19 mouse cellular contexts compared by ENCODE assay signal in genomic region chr6:72374206-72374605, GRCm38 (mm10). TPM values are rescaled to one million over a fixed set of nuclear protein-coding genes. Genes with fewer than 3 reads are reported as not detected.
DNase-seq lines count a peak whose midpoint lies in the region; ATAC-seq and TF ChIP-seq lines count a peak whose summit lies in the region.
"Had no signal": no experiment of that assay in that cellular context is flagged by ENCODE, and none has a peak within 500 bp of the region (broad histone marks: within the 10 kb centered on the region; RNA-seq: fewer than 3 reads in every experiment).

No protein-coding gene starts in this region.

- WGBS in heart, embryonic 11.5 days (ENCODE audit: insufficient replicate concordance) = 44% methylated on average over 7 of the region's 7 CpGs
- WGBS in liver, embryonic 11.5 days = 59% methylated on average over 7 of the region's 7 CpGs
- WGBS in liver, embryonic 15.5 days (ENCODE audit: insufficient replicate concordance) = 43% methylated on average over 7 of the region's 7 CpGs

- no peak for TF ChIP-seq RAD21 in MEL (IDR thresholded peaks at IDR 0.05; ENCODE audit: low read depth, low read length)

- no peak for TF ChIP-seq POLR2A in MEL (IDR thresholded peaks at IDR 0.05; ENCODE audit: control insufficient read depth in 1 of 2, insufficient read depth in 1 of 2, low read depth in 1 of 2, low read length in 2 of 2, poor library complexity in 1 of 2)

- H3K27ac ChIP-seq in heart, embryonic 11.5 days (ENCODE audit: low read depth, low read length) = no peak overlapping the region
- H3K27ac ChIP-seq in liver, embryonic 11.5 days (ENCODE audit: low read depth, low read length) = peak overlapping the region; percentile 9; the same call in 1 of the 2 replicates
- H3K27ac ChIP-seq in MEL (ENCODE audit: control insufficient read depth, low read depth, low read length) = peak overlapping the region; percentile 76; the same call in 1 of the 2 replicates
- H3K27ac ChIP-seq in liver, embryonic 15.5 days (replicated peaks) = peak overlapping the region; percentile 10; the same call in 1 of the 2 replicates
- H3K27ac ChIP-seq: hindbrain, embryonic 12.5 days; kidney, postnatal 0 days; neural tube, embryonic 13.5 days had no signal

- peaks cover 20% of the 10 kb centered on the region for H3K4me1 ChIP-seq in heart, embryonic 11.5 days (ENCODE audit: control insufficient read depth, insufficient read depth, low read length)
- peaks cover 50% of the 10 kb centered on the region for H3K4me1 ChIP-seq in liver, embryonic 11.5 days (replicated peaks; ENCODE audit: control insufficient read depth, insufficient read depth, low read length)
- peaks cover 7 to 32% of the 10 kb centered on the region in 2 experiments for H3K4me1 ChIP-seq in MEL (ENCODE audit: control insufficient read depth in 1 of 2, insufficient read depth in 2 of 2, low read length in 2 of 2)
- peaks cover 93% of the 10 kb centered on the region for H3K4me1 ChIP-seq in liver, embryonic 15.5 days (replicated peaks)

- no peak for TF ChIP-seq EP300 in MEL (IDR thresholded peaks at IDR 0.05; ENCODE audit: low read depth in 1 of 2, low read length in 2 of 2)

- TF ChIP-seq CTCF in MEL (IDR thresholded peaks at IDR 0.05 in 2 of 3, conservative IDR thresholded peaks at IDR 0.05 in 1 of 3; ENCODE audit: control insufficient read depth in 1 of 3, insufficient read depth in 1 of 3, low read depth in 2 of 3, low read length in 3 of 3, poor library complexity in 1 of 3, severe bottlenecking in 1 of 3) = no peak

- H3K9ac ChIP-seq in heart, embryonic 11.5 days (ENCODE audit: low read depth, low read length) = no peak overlapping the region
- H3K9ac ChIP-seq in liver, embryonic 11.5 days (ENCODE audit: low read depth, low read length) = no peak overlapping the region
- H3K9ac ChIP-seq in MEL (ENCODE audit: control insufficient read depth, low read depth, low read length, poor library complexity, severe bottlenecking) = peak overlapping the region; percentile 1; the same call in 1 of the 2 replicates
- peak overlapping the region; percentile 28; the same call in 1 of the 2 replicates for H3K9ac ChIP-seq in liver, embryonic 15.5 days
- H3K9ac ChIP-seq: hindbrain, embryonic 12.5 days; neural tube, embryonic 13.5 days had no signal

- H3K4me2 ChIP-seq in heart, embryonic 11.5 days = 0 out of 2 replicates have a peak overlapping the region, but pooled peaks have one; percentile 4
- H3K4me2 ChIP-seq in liver, embryonic 11.5 days = peak overlapping the region; percentile 12
- H3K4me2 ChIP-seq in liver, embryonic 15.5 days = no peak overlapping the region
- H3K4me2 ChIP-seq: hindbrain, embryonic 12.5 days; midbrain, embryonic 11.5 days; neural tube, embryonic 13.5 days had no signal

- H3K4me3 ChIP-seq in heart, embryonic 11.5 days (ENCODE audit: low read depth, low read length) = no peak overlapping the region
- H3K4me3 ChIP-seq in liver, embryonic 11.5 days (ENCODE audit: low read depth, low read length) = no peak overlapping the region
- H3K4me3 ChIP-seq in MEL (ENCODE audit: control insufficient read depth in 1 of 2, insufficient read depth in 1 of 2, low read depth in 2 of 2, low read length in 2 of 2) = no peak overlapping the region
- no peak overlapping the region for H3K4me3 ChIP-seq in liver, embryonic 15.5 days (replicated peaks)
- H3K4me3 ChIP-seq: hindbrain, embryonic 12.5 days; neural tube, embryonic 13.5 days had no signal

- H3K9me3 ChIP-seq in heart, embryonic 11.5 days (replicated peaks; ENCODE audit: control insufficient read depth, low read length) = no peaks in the 10 kb centered on the region
- H3K9me3 ChIP-seq in liver, embryonic 11.5 days (ENCODE audit: control insufficient read depth, low read length) = no peaks in the 10 kb centered on the region
- H3K9me3 ChIP-seq in MEL (replicated peaks; ENCODE audit: insufficient read depth, low read length) = no peaks in the 10 kb centered on the region
- H3K9me3 ChIP-seq in liver, embryonic 15.5 days (replicated peaks) = no peaks in the 10 kb centered on the region
- H3K9me3 ChIP-seq: hindbrain, embryonic 12.5 days; neural tube, embryonic 13.5 days had no signal

- peaks cover 54% of the 10 kb centered on the region for H3K79me2 ChIP-seq in MEL (ENCODE audit: control insufficient read depth, insufficient read depth, low read length, poor library complexity)

- no peaks in the 10 kb centered on the region for H3K36me3 ChIP-seq in heart, embryonic 11.5 days (ENCODE audit: control insufficient read depth, insufficient read depth, low read length)
- peaks cover 5% of the 10 kb centered on the region; the same call in 1 of the 2 replicates for H3K36me3 ChIP-seq in liver, embryonic 11.5 days (ENCODE audit: control insufficient read depth, insufficient read depth, low read length)
- H3K36me3 ChIP-seq in MEL (ENCODE audit: control insufficient read depth in 1 of 2, insufficient read depth in 2 of 2, low read length in 2 of 2) = peaks cover 13 to 42% of the 10 kb centered on the region in 2 experiments
- H3K36me3 ChIP-seq in liver, embryonic 15.5 days (replicated peaks) = peaks cover 2% of the 10 kb centered on the region; the same call in 1 of the 2 replicates
- H3K36me3 ChIP-seq: hindbrain, embryonic 12.5 days; neural tube, embryonic 13.5 days had no signal

- no peak for DNase-seq in heart, adult 9 months (ENCODE audit: low spot score in 2 of 2)
- no peak for DNase-seq in liver, embryonic 11.5 days (ENCODE audit: low spot score)
- DNase-seq in liver (no peak), MEL (ENCODE audit: low read depth, low spot score) (peak; percentile 24)
- DNase-seq in kidney, adult 9 months = no peak
- no peak for DNase-seq in thymus, postnatal 4 days
- DNase-seq: adrenal gland, postnatal 10 days; cerebellum, adult 11 months; cerebellum, postnatal 25 days; gastrocnemius, postnatal 14 days; lung, adult 2 months; right cerebral cortex, postnatal 14 days had no signal

- no peak for ATAC-seq in heart, embryonic 11.5 days (replicated peaks; ENCODE audit: insufficient number of reproducible peaks, low FRiP score, low TSS enrichment)
- no peak for ATAC-seq in liver, embryonic 11.5 days (replicated peaks; ENCODE audit: low FRiP score)
- ATAC-seq in liver, embryonic 15.5 days (ENCODE audit: insufficient read depth) = no peak

- H3K27me3 ChIP-seq in heart, embryonic 11.5 days (ENCODE audit: control insufficient read depth, insufficient read depth, low read length) = no peaks in the 10 kb centered on the region
- no peaks in the 10 kb centered on the region for H3K27me3 ChIP-seq in liver, embryonic 11.5 days (replicated peaks; ENCODE audit: control insufficient read depth, insufficient read depth, low read length)
- H3K27me3 ChIP-seq in MEL (ENCODE audit: control insufficient read depth in 1 of 2, insufficient read depth in 2 of 2, low read length in 2 of 2) = no peaks in the 10 kb centered on the region
- H3K27me3 ChIP-seq in liver, embryonic 15.5 days = no peaks in the 10 kb centered on the region

TF ChIP-seq in MEL, 35 proteins besides CTCF, POLR2A, EP300 and RAD21 (continues in another document):
- TF ChIP-seq MAZ (IDR thresholded peaks at IDR 0.05; ENCODE audit: low read depth, low read length) (no peak), SMC3 (IDR thresholded peaks at IDR 0.05; ENCODE audit: low read depth, low read length) (no peak), UBTF (IDR thresholded peaks at IDR 0.05; ENCODE audit: borderline replicate concordance, insufficient read depth, low read depth, low read length) (no peak), JUND (IDR thresholded peaks at IDR 0.05; ENCODE audit: low read depth, low read length) (no peak)

RNA-seq across cellular contexts. Expression of gene Vamp5, which starts 6.1 kb away (rescaled TPM):
- 55.3 and 59.2 TPM in 2 replicates for polyA plus RNA-seq in heart, embryonic 11.5 days (2014; fragmentation: Nextera tagmentation; extraction: Ambion mirVana)
- polyA plus RNA-seq in liver, embryonic 11.5 days (2014; fragmentation: Nextera tagmentation; extraction: Ambion mirVana) = 164 and 181 TPM in 2 replicates
- total RNA-seq in MEL (2012; rRNA removed) = 490 and 593 TPM in 2 replicates
- polyA plus RNA-seq in MEL (2012; ENCODE audit: insufficient read depth in 1 of 2, insufficient read length in 2 of 2, low read depth in 1 of 2, low replicate concordance in 2 of 2, missing spikeins in 1 of 2) = 100 to 1,000 TPM in 1 of 2 experiments, not detected in 1; 465 TPM
- polyA plus RNA-seq in liver, embryonic 15.5 days (2015; fragmentation: Nextera tagmentation; extraction: Ambion mirVana) = 66.2 and 67.1 TPM in 2 replicates

RNA-seq across cellular contexts. Expression of gene Rnf181, which starts 7.5 kb away (rescaled TPM):
- polyA plus RNA-seq in heart, embryonic 11.5 days (2014; fragmentation: Nextera tagmentation; extraction: Ambion mirVana) = 95.4 and 107 TPM in 2 replicates
- polyA plus RNA-seq in liver, embryonic 11.5 days (2014; fragmentation: Nextera tagmentation; extraction: Ambion mirVana) = 106 and 112 TPM in 2 replicates
- total RNA-seq in MEL (2012; rRNA removed) = 47.2 and 50.7 TPM in 2 replicates
- 100 to 1,000 TPM; 107 to 268 TPM for polyA plus RNA-seq in MEL (2012; ENCODE audit: insufficient read depth in 1 of 2, insufficient read length in 2 of 2, low read depth in 1 of 2, low replicate concordance in 2 of 2, missing spikeins in 1 of 2)
- polyA plus RNA-seq in liver, embryonic 15.5 days (2015; fragmentation: Nextera tagmentation; extraction: Ambion mirVana) = 82.5 and 88.5 TPM in 2 replicates

RNA-seq across cellular contexts. Expression of gene Vamp8, which starts 16.3 kb away (rescaled TPM):
- 137 and 142 TPM in 2 replicates for polyA plus RNA-seq in heart, embryonic 11.5 days (2014; fragmentation: Nextera tagmentation; extraction: Ambion mirVana)
- 265 and 274 TPM in 2 replicates for polyA plus RNA-seq in liver, embryonic 11.5 days (2014; fragmentation: Nextera tagmentation; extraction: Ambion mirVana)
- 130 and 164 TPM in 2 replicates for total RNA-seq in MEL (2012; rRNA removed)
- polyA plus RNA-seq in MEL (2012; ENCODE audit: insufficient read depth in 1 of 2, insufficient read length in 2 of 2, low read depth in 1 of 2, low replicate concordance in 2 of 2, missing spikeins in 1 of 2) = 100 to 1,000 TPM in 1 of 2 experiments, not detected in 1; 179 TPM
- polyA plus RNA-seq in liver, embryonic 15.5 days (2015; fragmentation: Nextera tagmentation; extraction: Ambion mirVana) = 239 and 242 TPM in 2 replicates

RNA-seq across cellular contexts. Expression of gene Tmem150a, which starts 19.0 kb away (rescaled TPM):
- 14.8 and 15.1 TPM in 2 replicates for polyA plus RNA-seq in heart, embryonic 11.5 days (2014; fragmentation: Nextera tagmentation; extraction: Ambion mirVana)
- polyA plus RNA-seq in liver, embryonic 11.5 days (2014; fragmentation: Nextera tagmentation; extraction: Ambion mirVana) = 39.5 and 40.3 TPM in 2 replicates
- 0.15 and 0.16 TPM in 2 replicates for total RNA-seq in MEL (2012; rRNA removed)
- 1 to 10 TPM in 1 of 2 experiments, not detected in 1; 2.5 TPM for polyA plus RNA-seq in MEL (2012; ENCODE audit: insufficient read depth in 1 of 2, insufficient read length in 2 of 2, low read depth in 1 of 2, low replicate concordance in 2 of 2, missing spikeins in 1 of 2)
- 52.0 and 62.6 TPM in 2 replicates for polyA plus RNA-seq in liver, embryonic 15.5 days (2015; fragmentation: Nextera tagmentation; extraction: Ambion mirVana)
- total RNA-seq: monocyte, adult 5-6 weeks had no signal

RNA-seq across cellular contexts. Expression of gene 0610030E20Rik, which starts 27.1 kb away (rescaled TPM):
- polyA plus RNA-seq in heart, embryonic 11.5 days (2014; fragmentation: Nextera tagmentation; extraction: Ambion mirVana) = 12.9 and 17.4 TPM in 2 replicates
- polyA plus RNA-seq in liver, embryonic 11.5 days (2014; fragmentation: Nextera tagmentation; extraction: Ambion mirVana) = 17.1 and 19.4 TPM in 2 replicates
- total RNA-seq in MEL (2012; rRNA removed) = 13.8 and 14.2 TPM in 2 replicates
- polyA plus RNA-seq in MEL (2012; ENCODE audit: insufficient read depth in 1 of 2, insufficient read length in 2 of 2, low read depth in 1 of 2, low replicate concordance in 2 of 2, missing spikeins in 1 of 2) = 10 to 100 TPM in 1 of 2 experiments, not detected in 1; 28.5 TPM
- 11.6 and 14.5 TPM in 2 replicates for polyA plus RNA-seq in liver, embryonic 15.5 days (2015; fragmentation: Nextera tagmentation; extraction: Ambion mirVana)

Comparison
In these comparisons a context has a peak if more than half of its experiments do, and no peak if none do; other contexts are left out.
1. H3K9ac ChIP-seq: peak in MEL (single experiment) and liver, embryonic 15.5 days (single experiment); none in heart, embryonic 11.5 days (single experiment) and liver, embryonic 11.5 days (single experiment).